ENCODE assay signal across 9 mouse cellular contexts in genomic region chr9:50782155-50782554, GRCm38 (mm10). TPM values are rescaled to one million over a fixed set of nuclear protein-coding genes. Genes with fewer than 3 reads are reported as not detected.
DNase-seq lines count a peak whose midpoint lies in the region; ATAC-seq and TF ChIP-seq lines count a peak whose summit lies in the region.
"Had no signal": no experiment of that assay in that cellular context is flagged by ENCODE, and none has a peak within 500 bp of the region (broad histone marks: within the 10 kb centered on the region; RNA-seq: fewer than 3 reads in every experiment).

No protein-coding gene starts in this region.

- no peak overlapping the region for H3K27ac ChIP-seq in lung, embryonic 14.5 days (ENCODE audit: low read depth)
- no peak overlapping the region for H3K27ac ChIP-seq in bone marrow macrophage, adult 2 months (ENCODE audit: insufficient read depth, low read depth, low read length)
- no peak overlapping the region for H3K27ac ChIP-seq in liver, embryonic 14.5 days

- no peak for TF ChIP-seq EP300 in liver, embryonic 14.5 days (IDR thresholded peaks at IDR 0.05; ENCODE audit: low read depth)

- no peak overlapping the region for H3K4me3 ChIP-seq in lung, embryonic 14.5 days (ENCODE audit: low read depth, low read length)
- H3K4me3 ChIP-seq in bone marrow macrophage, adult 2 months (ENCODE audit: insufficient read depth, low read length), result no peak overlapping the region
- H3K4me3 ChIP-seq in liver, embryonic 14.5 days (ENCODE audit: insufficient read depth in 1 of 2, low read depth in 2 of 2, low read length in 2 of 2), result no peak overlapping the region
- H3K4me3 ChIP-seq: myocyte had no signal

- H3K27me3 ChIP-seq in lung, embryonic 14.5 days (ENCODE audit: insufficient read depth, low read length), result no peaks in the 10 kb centered on the region
- H3K27me3 ChIP-seq in liver, embryonic 14.5 days (ENCODE audit: control insufficient read depth, insufficient read depth, low read length), result no peaks in the 10 kb centered on the region

- 83% methylated on average over 2 of the region's 2 CpGs for whole genome bisulfite sequencing in lung, embryonic 14.5 days
- 66% methylated on average over 2 of the region's 2 CpGs for WGBS in liver, embryonic 14.5 days (ENCODE audit: insufficient replicate concordance)

- DNase-seq in cerebellum, postnatal 36 days, result peak; percentile 19 to 24
- no peak for DNase-seq in cerebellum, adult 8-10 months
- peak; percentile 60 for DNase-seq in lung, embryonic 14.5 days
- DNase-seq in lung, adult 18-20 months, result no peak
- DNase-seq in liver, embryonic 14.5 days (ENCODE audit: low read depth in 3 of 3, low spot score in 3 of 3), result peak in 1 of 3 experiments; percentile 23
- peak; percentile 59 for DNase-seq in testis, postnatal 10 days (ENCODE audit: low spot score)
- DNase-seq in ovary, adult 18-20 months (ENCODE audit: low spot score), result no peak

- no peak overlapping the region for H3K4me2 ChIP-seq in lung, embryonic 14.5 days
- no peak overlapping the region for H3K4me2 ChIP-seq in liver, embryonic 14.5 days (ENCODE audit: low read depth)

- no peak overlapping the region for H3K9ac ChIP-seq in lung, embryonic 14.5 days
- no peak overlapping the region for H3K9ac ChIP-seq in liver, embryonic 14.5 days (replicated peaks)

- peak; percentile 66 for TF ChIP-seq CTCF in lung, embryonic 14.5 days (IDR thresholded peaks at IDR 0.05; ENCODE audit: low read depth)
- TF ChIP-seq CTCF in bone marrow macrophage, adult 2 months (IDR thresholded peaks at IDR 0.05; ENCODE audit: low read depth, low read length), result peak; percentile 61
- peak; percentile 82 for TF ChIP-seq CTCF in liver, embryonic 14.5 days (IDR thresholded peaks at IDR 0.05; ENCODE audit: low read depth)

- peaks cover 80% of the 10 kb centered on the region for H3K36me3 ChIP-seq in lung, embryonic 14.5 days (ENCODE audit: insufficient read depth)
- peaks cover 12% of the 10 kb centered on the region for H3K36me3 ChIP-seq in liver, embryonic 14.5 days (replicated peaks; ENCODE audit: control insufficient read depth, insufficient read depth, low read depth)

- H3K4me1 ChIP-seq in lung, embryonic 14.5 days (ENCODE audit: insufficient read depth), result no peaks in the 10 kb centered on the region
- H3K4me1 ChIP-seq in bone marrow macrophage, adult 2 months (ENCODE audit: control insufficient read depth, insufficient read depth, low read length), result peaks cover 2% of the 10 kb centered on the region; the same call in 1 of the 2 replicates
- H3K4me1 ChIP-seq in liver, embryonic 14.5 days (replicated peaks; ENCODE audit: control insufficient read depth in 2 of 2, insufficient read depth in 2 of 2, low read length in 1 of 2), result no peaks in the 10 kb centered on the region

- no peak for TF ChIP-seq POLR2A in bone marrow macrophage, adult 2 months (IDR thresholded peaks at IDR 0.05; ENCODE audit: borderline replicate concordance, low read depth, low read length)

- H3K9me3 ChIP-seq in lung, embryonic 14.5 days (ENCODE audit: low read depth, low read length), result no peaks in the 10 kb centered on the region
- no peaks in the 10 kb centered on the region for H3K9me3 ChIP-seq in liver, embryonic 14.5 days (ENCODE audit: control insufficient read depth, low read length)

- no peak for ATAC-seq in lung, embryonic 14.5 days (ENCODE audit: insufficient read depth)
- ATAC-seq in liver, embryonic 14.5 days (ENCODE audit: insufficient read depth), result no peak

RNA-seq across cellular contexts. Expression of gene 1110032A03Rik, which starts 6.8 kb away (rescaled TPM):
- 29.1 and 30.3 TPM in 2 replicates for polyA plus RNA-seq in lung, embryonic 14.5 days (2014; fragmentation: Nextera tagmentation; extraction: Ambion mirVana)
- 47.7 and 48.7 TPM in 2 replicates for polyA plus RNA-seq in bone marrow macrophage, adult 2 months (2012; ENCODE audit: insufficient read depth, insufficient read length, missing spikeins)
- 11.4 and 11.5 TPM in 2 replicates for polyA plus RNA-seq in liver, embryonic 14.5 days (2012; rRNA removed)
- polyA plus RNA-seq in liver, embryonic 14.5 days (2014; fragmentation: Nextera tagmentation; extraction: Ambion mirVana), result 15.8 and 16.9 TPM in 2 replicates

RNA-seq across cellular contexts. Expression of gene Alg9, which starts 7.3 kb away (rescaled TPM):
- 39.5 and 43.7 TPM in 2 replicates for polyA plus RNA-seq in lung, embryonic 14.5 days (2014; fragmentation: Nextera tagmentation; extraction: Ambion mirVana)
- 17.7 and 20.0 TPM in 2 replicates for polyA plus RNA-seq in bone marrow macrophage, adult 2 months (2012; ENCODE audit: insufficient read depth, insufficient read length, missing spikeins)
- polyA plus RNA-seq in liver, embryonic 14.5 days (2012; rRNA removed), result 10.1 and 10.8 TPM in 2 replicates
- 12.7 and 13.5 TPM in 2 replicates for polyA plus RNA-seq in liver, embryonic 14.5 days (2014; fragmentation: Nextera tagmentation; extraction: Ambion mirVana)

RNA-seq across cellular contexts. Expression of gene Fdxacb1, which starts 14.1 kb away (rescaled TPM):
- 15.2 and 15.3 TPM in 2 replicates for polyA plus RNA-seq in lung, embryonic 14.5 days (2014; fragmentation: Nextera tagmentation; extraction: Ambion mirVana)
- polyA plus RNA-seq in bone marrow macrophage, adult 2 months (2012; ENCODE audit: insufficient read depth, insufficient read length, missing spikeins), result 9.3 and 9.5 TPM in 2 replicates
- polyA plus RNA-seq in liver, embryonic 14.5 days (2012; rRNA removed), result 4.0 and 5.2 TPM in 2 replicates
- polyA plus RNA-seq in liver, embryonic 14.5 days (2014; fragmentation: Nextera tagmentation; extraction: Ambion mirVana), result 9.4 and 12.8 TPM in 2 replicates

RNA-seq across cellular contexts. Expression of gene Hspb2, which starts 30.0 kb away (rescaled TPM):
- polyA plus RNA-seq in lung, embryonic 14.5 days (2014; fragmentation: Nextera tagmentation; extraction: Ambion mirVana), result 3.4 and 6.0 TPM in 2 replicates
- not detected in 2 replicates for polyA plus RNA-seq in bone marrow macrophage, adult 2 months (2012; ENCODE audit: insufficient read depth, insufficient read length, missing spikeins)
- 0.20 and 0.35 TPM in 2 replicates for polyA plus RNA-seq in liver, embryonic 14.5 days (2012; rRNA removed)
- not detected in 2 replicates for polyA plus RNA-seq in liver, embryonic 14.5 days (2014; fragmentation: Nextera tagmentation; extraction: Ambion mirVana)

RNA-seq across cellular contexts. Expression of gene Cryab, which starts 31.0 kb away (rescaled TPM):
- polyA plus RNA-seq in lung, embryonic 14.5 days (2014; fragmentation: Nextera tagmentation; extraction: Ambion mirVana), result 41.1 and 64.3 TPM in 2 replicates
- polyA plus RNA-seq in bone marrow macrophage, adult 2 months (2012; ENCODE audit: insufficient read depth, insufficient read length, missing spikeins), result 2.4 and 3.0 TPM in 2 replicates
- polyA plus RNA-seq in liver, embryonic 14.5 days (2012; rRNA removed), result 1.7 and 2.7 TPM in 2 replicates
- 4.5 and 4.7 TPM in 2 replicates for polyA plus RNA-seq in liver, embryonic 14.5 days (2014; fragmentation: Nextera tagmentation; extraction: Ambion mirVana)

Comparison
In these comparisons a context has a peak if more than half of its experiments do, and no peak if none do; other contexts are left out.
1. DNase-seq: peak in cerebellum, postnatal 36 days (2 of 2), lung, embryonic 14.5 days (single experiment) and testis, postnatal 10 days (single experiment); none in cerebellum, adult 8-10 months (single experiment), lung, adult 18-20 months (0 of 2) and ovary, adult 18-20 months (single experiment).
2. Peak in every context shown above with its lines, with median percentiles within 50 percentile points of each other: CTCF ChIP-seq.